Mouse (Mus musculus) naive thymus-derived CD4-positive, alpha-beta T cell, adult 2 months (primary cell): ENCODE measurements at regions not wholly inside any gene's neighbourhood (a gene's known extent, or its start where the extent isn't known, plus 50 kb on each side); places are given as distances from the start of the nearest gene placed in this dataset.

Experiments used
- DNase-seq: peaks from one replicate; pipeline ENCODE4 v3.0.0-alpha.2; 2011; ENCODE audit warnings: low read depth

GRCm38 (mm10) chr9:46512276-46513051 lies 192.7 kb upstream of the 4931429L15Rik start:
- DNase-seq, result no peak

GRCm38 (mm10) chr9:46511307-46511706 lies 191.5 kb upstream of the 4931429L15Rik start:
- no peak for DNase-seq

GRCm38 (mm10) chr9:46509896-46510295 lies 190.1 kb upstream of the 4931429L15Rik start:
- DNase-seq, result no peak

GRCm38 (mm10) chr9:46509458-46509857 lies 189.7 kb upstream of the 4931429L15Rik start:
- no peak for DNase-seq

- no peak for DNase-seq
Measured at GRCm38 (mm10) chr9:46507036-46507435, 187.2 kb upstream of the 4931429L15Rik start.

- DNase-seq, result no peak
Measured at GRCm38 (mm10) chr9:46504536-46504935, 184.8 kb upstream of the 4931429L15Rik start.

- DNase-seq, result no peak
Measured at GRCm38 (mm10) chr9:46504133-46504416, 184.3 kb upstream of the 4931429L15Rik start.

- no peak for DNase-seq
Measured at GRCm38 (mm10) chr9:46503321-46504132, 183.7 kb upstream of the 4931429L15Rik start.

GRCm38 (mm10) chr9:46499426-46499825 lies 179.6 kb upstream of the 4931429L15Rik start:
- DNase-seq, result no peak

- no peak for DNase-seq
Measured at GRCm38 (mm10) chr9:46498861-46499260, 179.1 kb upstream of the 4931429L15Rik start.

- DNase-seq, result no peak
Measured at GRCm38 (mm10) chr9:46495276-46495675, 175.5 kb upstream of the 4931429L15Rik start.

- no peak for DNase-seq
Measured at GRCm38 (mm10) chr9:46482859-46483443, 163.2 kb upstream of the 4931429L15Rik start.

- no peak for DNase-seq
Measured at GRCm38 (mm10) chr9:46482034-46482858, 162.5 kb upstream of the 4931429L15Rik start.

GRCm38 (mm10) chr9:46481491-46481890 lies 161.7 kb upstream of the 4931429L15Rik start:
- DNase-seq, result no peak

- no peak for DNase-seq
Measured at GRCm38 (mm10) chr9:46480080-46480690, 160.4 kb upstream of the 4931429L15Rik start.

- DNase-seq, result no peak
Measured at GRCm38 (mm10) chr9:46478611-46479010, 158.8 kb upstream of the 4931429L15Rik start.

GRCm38 (mm10) chr9:46476516-46476915 lies 156.7 kb upstream of the 4931429L15Rik start:
- DNase-seq, result no peak

- no peak for DNase-seq
Measured at GRCm38 (mm10) chr9:46473681-46474080, 153.9 kb upstream of the 4931429L15Rik start.

GRCm38 (mm10) chr9:46469521-46469920 lies 149.7 kb upstream of the 4931429L15Rik start:
- no peak for DNase-seq

- DNase-seq, result no peak
Measured at GRCm38 (mm10) chr9:46468306-46468705, 148.5 kb upstream of the 4931429L15Rik start.

GRCm38 (mm10) chr9:46467671-46468070 lies 147.9 kb upstream of the 4931429L15Rik start:
- no peak for DNase-seq

GRCm38 (mm10) chr9:46462681-46463080 lies 142.9 kb upstream of the 4931429L15Rik start:
- no peak for DNase-seq
